Mouse (Mus musculus) embryonic facial prominence, embryonic 10.5 days (tissue): ENCODE measurements around the gene Nmrk2. TPM values are rescaled to one million over a fixed set of nuclear protein-coding genes. Genes with fewer than 3 reads are reported as not detected.
"Not testable (repeated sequence)": the region's sequence is repeated elsewhere in the genome, so short reads cannot be mapped to it uniquely, and the experiment has no call there.

Experiments
- DNase-seq: peaks from one replicate; pipeline ENCODE4 v3.0.0-alpha.2; 2017; ENCODE audit warnings: low spot score
- H3K27ac ChIP-seq: fragments of 300-500 bp; sonication (generic); replicated peaks from 2 replicates; pipeline ENCODE4 v1.5.1; 2016; ENCODE audit warnings: mild to moderate bottlenecking
- H3K27me3 ChIP-seq: fragments of 300-500 bp; sonication (generic); replicated peaks from 2 replicates; pipeline ENCODE4 v1.6.1; 2016; ENCODE audit warnings: low read depth, mild to moderate bottlenecking; ENCODE audit not compliant: poor library complexity, severe bottlenecking
- H3K36me3 ChIP-seq: fragments of 300-500 bp; sonication (generic); replicated peaks from 2 replicates; pipeline ENCODE4 v1.6.1; 2016; ENCODE audit warnings: mild to moderate bottlenecking, moderate library complexity
- H3K4me1 ChIP-seq: fragments of 300-500 bp; sonication (generic); 2 replicates; pipeline ENCODE4 v1.6.1; 2016
- H3K4me3 ChIP-seq: fragments of 300-500 bp; sonication (generic); 2 replicates; pipeline ENCODE4 v1.5.1; 2016; ENCODE audit warnings: mild to moderate bottlenecking, moderate library complexity
- H3K9me3 ChIP-seq: fragments of 300-500 bp; sonication (generic); 2 replicates; pipeline ENCODE4 v1.6.1; 2016; ENCODE audit warnings: mild to moderate bottlenecking
- WGBS: fragments of 180-500 bp; shearing (Covaris S2); methylation state at CpG from one replicate; pipeline ENCODE4 v1.1.7; 2016; 5-methylcytosine and 5-hydroxymethylcytosine counted together
- polyA plus RNA-seq: library from polyadenylated mRNA; unstranded; fragments of >200 nt; fragmentation: Nextera tagmentation; extraction: Ambion mirVana; gene quantifications from 2 replicates; pipeline ENCODE4 v1.2.1, GENCODE M21; 2016

Nmrk2 gene
- polyA plus RNA-seq, 1 experiment from 2014 or later = not detected

DNA sequence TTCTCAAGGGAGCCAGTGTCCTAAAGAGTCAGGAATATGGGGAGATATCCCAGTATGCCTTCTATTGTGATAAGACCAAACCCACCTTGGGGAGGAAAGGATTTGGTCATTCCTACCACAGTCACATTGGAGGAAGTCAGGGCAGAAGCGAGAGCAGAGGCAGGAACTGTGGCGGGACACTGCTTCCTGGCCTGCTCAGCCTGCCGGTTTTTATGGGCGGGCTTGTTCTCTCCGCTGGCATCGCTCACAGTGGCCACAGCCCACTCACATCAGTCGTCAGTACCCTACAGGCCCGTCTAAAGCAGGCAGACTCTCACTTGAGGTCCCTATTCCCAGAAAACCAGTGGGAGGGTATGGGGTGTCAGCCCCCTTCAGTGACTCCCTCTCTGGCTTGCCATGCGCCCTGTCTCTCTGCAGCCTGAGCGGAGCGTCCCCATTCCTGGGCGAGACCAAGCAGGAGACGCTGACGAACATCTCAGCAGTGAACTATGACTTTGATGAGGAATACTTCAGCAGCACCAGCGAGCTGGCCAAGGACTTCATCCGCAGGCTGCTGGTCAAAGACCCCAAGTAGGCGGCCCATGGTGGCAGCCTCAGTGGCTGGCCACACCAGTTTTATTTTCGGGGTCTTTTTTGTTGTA is 10.4 kb downstream of the Nmrk2 start:
- Histone ChIP-seq H3K27ac (no peak overlapping the region; the same call in 1 of the 2 replicates), H3K4me3 (peak overlapping the region; percentile 75), H3K36me3 (peaks cover 45% of the 10 kb centered on the region), H3K27me3 (peaks cover 38% of the 10 kb centered on the region), H3K4me1 (peaks cover 39% of the 10 kb centered on the region), H3K9me3 (no peaks in the 10 kb centered on the region)
- no peak for DNase-seq
- 92% methylated on average over 18 of the region's 18 CpGs for whole genome bisulfite sequencing

GRCm38 (mm10) chr10:81190912-81191321 is 10.9 kb downstream of the Nmrk2 start:
- Histone ChIP-seq H3K9me3 (no peaks in the 10 kb centered on the region), H3K27me3 (peaks cover 33% of the 10 kb centered on the region), H3K27ac (no peak overlapping the region), H3K4me3 (peak overlapping the region; percentile 75; the same call in 1 of the 2 replicates), H3K36me3 (peaks cover 47% of the 10 kb centered on the region), H3K4me1 (peaks cover 39% of the 10 kb centered on the region)
- peak; percentile 25 for DNase-seq
- WGBS = 75% methylated on average over 6 of the region's 6 CpGs

DNA sequence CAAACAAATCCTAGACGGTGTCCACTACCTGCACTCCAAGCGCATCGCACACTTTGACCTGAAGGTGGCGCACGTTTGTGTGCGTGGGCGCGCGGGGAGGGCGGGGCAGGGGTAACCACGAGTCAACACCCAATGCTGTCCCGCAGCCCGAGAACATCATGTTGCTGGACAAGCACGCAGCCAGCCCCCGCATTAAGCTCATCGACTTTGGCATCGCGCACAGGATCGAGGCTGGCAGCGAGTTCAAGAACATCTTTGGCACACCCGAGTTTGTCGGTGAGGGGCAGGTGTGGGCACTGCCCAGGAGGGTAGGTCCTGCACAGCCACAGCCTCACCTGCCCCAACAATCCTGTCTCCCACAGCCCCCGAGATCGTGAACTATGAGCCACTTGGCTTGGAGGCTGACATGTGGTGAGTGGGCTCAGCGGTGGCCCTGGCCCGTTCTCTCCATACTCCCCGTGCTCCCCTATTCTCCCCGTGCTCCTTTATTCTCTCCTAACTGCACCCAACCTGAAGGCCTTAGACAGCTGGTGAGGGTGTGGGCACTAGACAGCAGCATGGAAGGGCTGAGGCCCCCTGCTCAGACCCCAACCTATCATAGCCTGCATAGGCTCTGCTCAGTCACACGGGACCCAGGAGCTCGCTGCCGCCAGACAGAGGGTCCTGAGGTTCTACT is 11.5 kb downstream of the Nmrk2 start:
- Histone ChIP-seq H3K9me3 (no peaks in the 10 kb centered on the region), H3K27ac (no peak overlapping the region), H3K27me3 (peaks cover 27% of the 10 kb centered on the region), H3K36me3 (peaks cover 51% of the 10 kb centered on the region), H3K4me1 (peaks cover 39% of the 10 kb centered on the region), H3K4me3 (peak overlapping the region; percentile 75)
- DNase-seq = peak; percentile 57
- 71% methylated on average over 31 of the region's 31 CpGs for WGBS

GRCm38 (mm10) chr10:81189821-81190220 is 12.0 kb downstream of the Nmrk2 start:
- Histone ChIP-seq H3K4me3 (no peak overlapping the region), H3K27me3 (peaks cover 22% of the 10 kb centered on the region), H3K9me3 (no peaks in the 10 kb centered on the region), H3K27ac (no peak overlapping the region), H3K36me3 (peaks cover 57% of the 10 kb centered on the region), H3K4me1 (peaks cover 43% of the 10 kb centered on the region)
- DNase-seq = no peak
- 82% methylated on average over 26 of the region's 26 CpGs for WGBS

GRCm38 (mm10) chr10:81187161-81187560 is 14.7 kb downstream of the Nmrk2 start:
- no peak for DNase-seq
- peaks cover 72% of the 10 kb centered on the region for H3K36me3 ChIP-seq
- no peaks in the 10 kb centered on the region for H3K27me3 ChIP-seq
- WGBS = 92% methylated on average over 9 of the region's 9 CpGs
- no peak overlapping the region for H3K4me3 ChIP-seq
- no peak overlapping the region for H3K27ac ChIP-seq
- no peaks in the 10 kb centered on the region for H3K9me3 ChIP-seq
- peaks cover 35% of the 10 kb centered on the region for H3K4me1 ChIP-seq

DNA sequence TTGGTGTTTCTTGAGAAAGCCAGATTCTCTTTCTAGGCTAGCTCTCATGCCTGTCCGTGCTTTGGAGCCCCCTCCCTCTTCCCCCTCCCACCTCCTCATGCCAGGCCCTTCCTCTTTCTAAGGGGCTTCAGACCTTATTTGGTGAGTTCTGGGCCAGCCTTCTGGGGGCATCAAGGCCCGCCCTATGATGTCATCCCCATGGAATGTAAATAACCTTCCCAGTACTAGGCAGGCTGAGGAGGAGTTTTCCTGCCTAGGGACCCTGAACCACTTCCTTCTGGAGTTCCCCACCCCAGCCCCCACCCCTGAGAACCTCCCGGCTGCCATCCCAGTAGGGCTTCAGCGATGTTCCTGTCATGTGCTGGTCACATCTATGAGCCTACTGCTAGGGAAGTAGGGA is 17.1 kb downstream of the Nmrk2 start:
- peak; percentile 55 for DNase-seq
- Histone ChIP-seq H3K9me3 (no peaks in the 10 kb centered on the region), H3K27me3 (no peaks in the 10 kb centered on the region), H3K36me3 (peaks cover 77% of the 10 kb centered on the region), H3K4me1 (peaks cover 41% of the 10 kb centered on the region), H3K27ac (peak overlapping the region; percentile 66), H3K4me3 (peak overlapping the region; percentile 84)
- WGBS = 47% methylated on average over 4 of the region's 4 CpGs

DNA sequence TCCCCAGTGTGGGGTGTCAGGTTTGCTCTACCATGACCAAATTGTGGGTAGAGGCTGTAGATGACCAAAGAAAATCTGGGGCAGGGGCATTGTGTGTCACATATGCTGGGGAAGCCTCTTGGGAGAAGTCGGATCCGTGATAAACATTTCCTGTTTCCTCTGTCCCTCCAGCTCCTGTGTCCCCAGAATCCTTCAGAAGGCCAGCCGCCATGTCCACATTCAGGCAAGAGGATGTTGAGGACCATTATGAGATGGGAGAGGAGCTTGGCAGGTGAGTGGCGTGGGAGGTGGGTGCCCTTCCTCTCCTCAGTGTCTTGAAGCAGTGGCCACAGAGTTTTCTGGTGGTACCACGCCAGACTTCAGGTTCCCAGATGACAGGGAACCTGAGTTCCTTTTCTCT is 18.0 kb downstream of the Nmrk2 start, which contains the start of gene 4930442H23Rik:
Gene 4930442H23Rik (minus strand): TSS at position 45 of the 400 bp plus-strand sequence.
- Histone ChIP-seq H3K27me3 (no peaks in the 10 kb centered on the region), H3K27ac (peak within 1 kb of the TSS; percentile 86), H3K4me3 (peak within 1 kb of the TSS; percentile 84), H3K9me3 (no peaks in the 10 kb centered on the region), H3K4me1 (peaks cover 51% of the 10 kb centered on the region), H3K36me3 (peaks cover 81% of the 10 kb centered on the region)
- DNase-seq = no peak
- WGBS = 88% methylated on average over 5 of the region's 5 CpGs

GRCm38 (mm10) chr10:81182336-81183333 is 19.2 kb downstream of the Nmrk2 start, which contains the start of gene Dapk3:
Dapk3 (plus strand) TSS chr10:81183005.
- Histone ChIP-seq H3K9me3 (no peaks in the 10 kb centered on the region), H3K4me1 (peaks cover 63% of the 10 kb centered on the region), H3K36me3 (peaks cover 83% of the 10 kb centered on the region), H3K27me3 (no peaks in the 10 kb centered on the region), H3K27ac (peak within 1 kb of the TSS; percentile 86), H3K4me3 (peak within 1 kb of the TSS; percentile 84)
- WGBS = 5% methylated on average over 53 of the region's 53 CpGs
- DNase-seq = peak; percentile 98

- Histone ChIP-seq H3K4me1 (peaks cover 66% of the 10 kb centered on the region), H3K36me3 (peaks cover 83% of the 10 kb centered on the region), H3K4me3 (peak overlapping the region; percentile 84)
- H3K27ac ChIP-seq, H3K9me3 ChIP-seq, H3K27me3 ChIP-seq: not testable (repeated sequence)
- DNase-seq = peak; percentile 16
- WGBS = 80% methylated on average over 12 of the region's 12 CpGs
Measured at GRCm38 (mm10) chr10:81181860-81182259, 20.0 kb downstream of the Nmrk2 start.

- WGBS = 93% methylated on average over 13 of the region's 13 CpGs
- peaks cover 77% of the 10 kb centered on the region for H3K36me3 ChIP-seq
- no peak for DNase-seq
Measured at GRCm38 (mm10) chr10:81180946-81181345, 20.9 kb downstream of the Nmrk2 start.

GRCm38 (mm10) chr10:81179451-81180342 is 22.2 kb downstream of the Nmrk2 start:
- Histone ChIP-seq H3K9me3 (no peaks in the 10 kb centered on the region), H3K27me3 (no peaks in the 10 kb centered on the region), H3K4me3 (peak overlapping the region; percentile 76; the same call in 1 of the 2 replicates), H3K4me1 (peaks cover 74% of the 10 kb centered on the region), H3K36me3 (peaks cover 66% of the 10 kb centered on the region), H3K27ac (no peak overlapping the region)
- no peak for DNase-seq
- WGBS = 93% methylated on average over 32 of the region's 32 CpGs

More at GRCm38 (mm10) chr10:81180946-81181345, 20.9 kb downstream of the Nmrk2 start:
- Histone ChIP-seq H3K27me3 (no peaks in the 10 kb centered on the region), H3K27ac (no peak overlapping the region), H3K4me1 (peaks cover 67% of the 10 kb centered on the region), H3K4me3 (0 out of 2 replicates have a peak overlapping the region, but pooled peaks have one; percentile 76), H3K9me3 (no peaks in the 10 kb centered on the region)
